Mouse (Mus musculus): ENCODE data around the gene Etnk1. TPM values are rescaled to one million over a fixed set of nuclear protein-coding genes. Genes with fewer than 3 reads are reported as not detected.
"Not testable (repeated sequence)": the region's sequence is repeated elsewhere in the genome, so short reads cannot be mapped to it uniquely, and the experiment has no call there.

The Etnk1 gene
- polyA plus RNA-seq, 1 experiment from 2014 or later, result 42.2 TPM

- H3K27me3 ChIP-seq, result no peaks in the 10 kb centered on the region
- ATAC-seq (no peak), DNase-seq (ENCODE audit: low read depth, low spot score) (no peak)
- in situ Hi-C loops (cut with MboI; ENCODE audit: low pct_unique_long_range_greater_than_20kb), result loop anchor here (5.0 kb wide), 1 partner anchor 35 kb away; no protein-coding TSS in a partner anchor
- no peak for TF ChIP-seq CTCF (IDR thresholded peaks at IDR 0.05)
- POLR2A ChIA-PET, result no interaction called here
- CTCF ChIA-PET, result interaction anchor here (1.2 to 1.7 kb wide), 3 partner anchors 23 to 35 kb away, joined by 3 to 4 read pairs (median 3); no protein-coding TSS in a partner anchor
Observed at GRCm38 (mm10) chr6:143137341-143137740, 29.7 kb upstream of the Etnk1 start.

GRCm38 (mm10) chr6:143139417-143139816, 27.6 kb upstream of the Etnk1 start:
- DNase-seq (ENCODE audit: low read depth, low spot score), result no peak
- in situ Hi-C loops (cut with MboI; ENCODE audit: low pct_unique_long_range_greater_than_20kb), result loop anchor here (5.0 kb wide), 1 partner anchor 33 kb away; no protein-coding TSS in a partner anchor
- no peaks in the 10 kb centered on the region for H3K27me3 ChIP-seq
- POLR2A ChIA-PET, result no interaction called here
- no peak for TF ChIP-seq CTCF (IDR thresholded peaks at IDR 0.05)
- CTCF ChIA-PET, result no interaction called here
- ATAC-seq, result peak; percentile 61

DNA sequence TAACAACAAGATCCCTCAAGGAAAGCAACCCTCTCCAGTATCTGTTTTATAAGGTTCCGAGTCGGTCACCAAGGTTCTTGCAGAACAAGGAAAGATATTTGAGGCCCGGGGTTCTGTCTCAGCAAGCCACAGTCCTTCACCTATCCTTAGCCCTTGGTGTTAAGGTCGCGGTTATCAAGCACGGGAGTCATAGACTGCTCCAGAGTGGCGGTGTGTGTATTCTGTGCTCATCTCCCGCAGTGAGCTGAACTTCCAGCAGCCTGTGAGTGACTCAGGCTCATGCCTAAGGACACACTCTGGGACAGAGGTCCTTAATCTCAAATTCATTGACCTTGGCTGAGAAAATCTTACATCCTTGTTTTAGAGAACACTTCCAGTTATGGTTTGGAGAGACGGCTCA, 26.1 kb upstream of the Etnk1 start:
- CTCF ChIA-PET, result no interaction called here
- in situ Hi-C loops (cut with MboI; ENCODE audit: low pct_unique_long_range_greater_than_20kb), result no loop called here
- no peak for ATAC-seq
- TF ChIP-seq CTCF (IDR thresholded peaks at IDR 0.05), result no peak
- no peak for DNase-seq (ENCODE audit: low read depth, low spot score)
- POLR2A ChIA-PET, result no interaction called here
- H3K27me3 ChIP-seq, result no peaks in the 10 kb centered on the region

DNA sequence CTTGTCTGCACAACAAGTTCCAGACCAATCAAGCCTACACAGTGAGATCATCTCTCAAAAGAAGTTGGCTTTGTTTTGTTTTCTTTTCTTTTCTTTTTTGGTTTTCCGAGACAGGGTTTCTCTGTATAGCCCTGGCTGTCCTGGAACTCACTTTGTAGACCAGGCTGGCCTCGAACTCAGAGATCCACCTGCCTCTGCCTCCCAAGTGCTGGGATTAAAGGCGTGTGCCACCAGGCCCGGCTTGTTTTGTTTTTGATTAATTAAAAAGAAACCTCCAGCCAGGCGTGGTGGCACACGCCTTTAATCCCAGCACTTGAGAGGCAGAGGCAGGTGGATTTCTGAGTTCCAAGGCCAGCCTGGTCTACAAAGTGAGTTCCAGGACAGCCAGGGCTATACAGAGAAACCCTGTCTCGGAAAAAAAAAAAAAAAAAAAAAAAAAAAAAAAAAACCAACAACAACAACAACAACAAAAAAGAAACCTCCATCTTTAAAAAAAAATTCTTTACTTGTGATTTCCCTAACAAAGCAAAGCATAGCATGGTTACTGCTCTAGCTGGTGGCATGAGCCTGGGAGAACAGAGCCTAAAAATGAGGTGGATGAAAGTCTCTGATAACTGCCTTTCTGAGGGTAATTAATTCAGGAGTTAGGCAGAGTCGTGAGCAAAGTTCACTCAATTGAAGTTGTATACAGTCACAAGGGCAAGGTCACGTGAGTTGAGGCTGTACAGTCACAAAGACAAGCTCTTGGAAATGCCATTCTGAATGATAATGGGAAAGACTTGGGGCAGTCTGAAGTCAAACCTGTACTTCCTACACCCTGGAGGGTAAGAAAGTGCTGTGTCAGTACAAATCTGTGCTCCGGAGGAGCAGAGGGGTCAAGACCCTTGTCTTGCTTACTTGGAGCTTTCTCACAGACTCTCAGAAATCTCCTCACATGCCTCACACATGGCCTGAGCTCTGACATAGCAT, 25.1 kb upstream of the Etnk1 start:
- CTCF ChIA-PET; POLR2A ChIA-PET; ATAC-seq; DNase-seq (ENCODE audit: low read depth, low spot score); H3K27me3 ChIP-seq; in situ Hi-C loops (cut with MboI; ENCODE audit: low pct_unique_long_range_greater_than_20kb): not testable (repeated sequence)

GRCm38 (mm10) chr6:143142861-143143260, 24.2 kb upstream of the Etnk1 start:
- ChIA-PET CTCF (no interaction called here), POLR2A (no interaction called here)
- in situ Hi-C loops (cut with MboI; ENCODE audit: low pct_unique_long_range_greater_than_20kb), result no loop called here
- DNase-seq (ENCODE audit: low read depth, low spot score) (no peak), ATAC-seq (no peak)
- H3K27me3 ChIP-seq, result no peaks in the 10 kb centered on the region
- TF ChIP-seq CTCF (IDR thresholded peaks at IDR 0.05), result no peak

- no peak for DNase-seq (ENCODE audit: low read depth, low spot score)
- ChIA-PET CTCF (no interaction called here), POLR2A (no interaction called here)
- TF ChIP-seq CTCF (IDR thresholded peaks at IDR 0.05), result no peak
- no peaks in the 10 kb centered on the region for H3K27me3 ChIP-seq
- no peak for ATAC-seq
- in situ Hi-C loops (cut with MboI; ENCODE audit: low pct_unique_long_range_greater_than_20kb), result no loop called here
Observed at GRCm38 (mm10) chr6:143143321-143143720, 23.7 kb upstream of the Etnk1 start.

GRCm38 (mm10) chr6:143143775-143144273, 23.2 kb upstream of the Etnk1 start:
- no peaks in the 10 kb centered on the region for H3K27me3 ChIP-seq
- in situ Hi-C loops (cut with MboI; ENCODE audit: low pct_unique_long_range_greater_than_20kb), result no loop called here
- CTCF ChIA-PET, result no interaction called here
- POLR2A ChIA-PET, result no interaction called here
- TF ChIP-seq CTCF (IDR thresholded peaks at IDR 0.05), result no peak
- DNase-seq (ENCODE audit: low read depth, low spot score), result no peak
- no peak for ATAC-seq

DNA sequence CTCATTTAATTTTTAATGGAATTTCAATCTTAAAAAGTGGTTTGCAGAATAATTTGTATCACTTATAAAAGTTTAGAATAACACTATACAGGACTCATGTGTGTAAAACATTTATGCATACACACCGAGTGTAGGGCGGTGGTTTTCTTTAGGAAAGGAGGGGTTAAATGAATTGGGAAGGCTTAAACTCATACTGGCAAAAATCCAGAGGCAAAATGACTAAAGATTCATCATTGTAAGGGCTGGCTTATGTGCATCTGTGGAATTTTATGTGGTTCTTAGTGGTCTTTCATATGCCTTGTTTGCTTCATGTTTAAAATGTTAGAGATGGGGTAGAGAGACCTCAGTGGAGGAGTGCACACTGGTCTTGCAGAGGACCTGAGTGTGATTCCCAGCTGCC, 22.5 kb upstream of the Etnk1 start:
- no peak for ATAC-seq
- TF ChIP-seq CTCF (IDR thresholded peaks at IDR 0.05), result no peak
- in situ Hi-C loops (cut with MboI; ENCODE audit: low pct_unique_long_range_greater_than_20kb), result no loop called here

GRCm38 (mm10) chr6:143145051-143145450, 22.0 kb upstream of the Etnk1 start:
- ATAC-seq (peak; percentile 72), DNase-seq (ENCODE audit: low read depth, low spot score) (no peak)
- ChIA-PET POLR2A (no interaction called here), CTCF (interaction anchor here (1.4 kb wide), 1 partner anchor 30 kb away, joined by 6 read pairs; no protein-coding TSS in a partner anchor)
- TF ChIP-seq CTCF (IDR thresholded peaks at IDR 0.05), result no peak
- H3K27me3 ChIP-seq, result no peaks in the 10 kb centered on the region
- in situ Hi-C loops (cut with MboI; ENCODE audit: low pct_unique_long_range_greater_than_20kb), result no loop called here

More for the DNA sequence above, 22.5 kb upstream of the Etnk1 start:
- ChIA-PET CTCF (interaction anchor here (1.4 kb wide), 1 partner anchor 31 kb away, joined by 6 read pairs; no protein-coding TSS in a partner anchor), POLR2A (no interaction called here)
- no peaks in the 10 kb centered on the region for H3K27me3 ChIP-seq
- DNase-seq (ENCODE audit: low read depth, low spot score), result no peak

DNA sequence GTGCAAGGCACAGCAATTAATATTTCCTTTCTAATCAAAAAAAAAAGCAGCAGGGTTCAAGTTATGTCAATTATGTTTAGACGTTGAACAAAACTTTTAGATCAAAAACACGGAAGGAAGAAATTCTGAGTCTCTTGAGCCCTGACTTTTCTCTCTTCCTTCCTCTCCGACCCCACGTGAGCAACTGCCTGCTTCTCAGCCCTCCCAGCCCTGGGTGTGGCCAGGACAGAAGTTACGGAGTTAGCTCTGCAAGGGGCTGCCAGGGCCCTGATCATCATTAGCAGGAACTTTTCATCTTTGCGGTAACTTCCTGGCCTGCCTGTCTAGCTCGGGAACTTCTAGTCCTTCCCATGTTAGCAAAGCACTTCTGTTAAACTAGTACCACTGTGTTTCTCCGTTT, 20.3 kb upstream of the Etnk1 start:
- in situ Hi-C loops (cut with MboI; ENCODE audit: low pct_unique_long_range_greater_than_20kb), result no loop called here
- ATAC-seq, result no peak
- DNase-seq (ENCODE audit: low read depth, low spot score), result no peak
- CTCF ChIA-PET, result interaction anchor here (0.7 kb wide), 1 partner anchor 72 kb away, joined by 3 read pairs; no protein-coding TSS in a partner anchor
- no peaks in the 10 kb centered on the region for H3K27me3 ChIP-seq
- TF ChIP-seq CTCF (IDR thresholded peaks at IDR 0.05), result no peak
- POLR2A ChIA-PET, result no interaction called here

- POLR2A ChIA-PET, result no interaction called here
- TF ChIP-seq CTCF (IDR thresholded peaks at IDR 0.05), result no peak
- no peak for DNase-seq (ENCODE audit: low read depth, low spot score)
- CTCF ChIA-PET, result no interaction called here
- in situ Hi-C loops (cut with MboI; ENCODE audit: low pct_unique_long_range_greater_than_20kb), result no loop called here
- H3K27me3 ChIP-seq, result no peaks in the 10 kb centered on the region
- ATAC-seq, result peak; percentile 4
Observed at GRCm38 (mm10) chr6:143148868-143149267, 18.2 kb upstream of the Etnk1 start.
